Mouse (Mus musculus) intestine, embryonic 16.5 days (tissue): ENCODE results near the gene Scn11a. TPM values are rescaled to one million over a fixed set of nuclear protein-coding genes. Genes with fewer than 3 reads are reported as not detected.

Experiments used
- ATAC-seq: fragments of 200-750 bp; cut with Nextera tagmentation; 2 replicates; pipeline ENCODE4 v1.8.0; 2017; ENCODE audit warnings: moderate TSS enrichment, moderate library complexity
- H3K27ac ChIP-seq: fragments of 300-500 bp; sonication (generic); 2 replicates; pipeline ENCODE4 v1.5.1; 2014; ENCODE audit warnings: mild to moderate bottlenecking, low read length
- H3K27me3 ChIP-seq: fragments of 300-500 bp; sonication (generic); replicated peaks from 2 replicates; pipeline ENCODE4 v1.6.1; 2014; ENCODE audit warnings: low read length, control low read depth, mixed read lengths; ENCODE audit not compliant: control insufficient read depth, insufficient read depth
- H3K36me3 ChIP-seq: fragments of 300-500 bp; sonication (generic); 2 replicates; pipeline ENCODE4 v1.6.1; 2014; ENCODE audit warnings: low read length, control low read depth; ENCODE audit not compliant: control insufficient read depth, insufficient read depth
- H3K4me1 ChIP-seq: fragments of 300-500 bp; sonication (generic); 2 replicates; pipeline ENCODE4 v1.6.1; 2014; ENCODE audit warnings: low read length, control low read depth, mixed read lengths; ENCODE audit not compliant: control insufficient read depth, insufficient read depth
- H3K4me2 ChIP-seq: fragments of 300-500 bp; sonication (generic); 2 replicates; pipeline ENCODE4 v1.6.1; 2014; ENCODE audit warnings: low read depth, low read length, control low read depth
- H3K4me3 ChIP-seq: fragments of 300-500 bp; sonication (generic); 2 replicates; pipeline ENCODE4 v1.5.1; 2014; ENCODE audit warnings: mild to moderate bottlenecking, low read length
- H3K9ac ChIP-seq: fragments of 300-500 bp; sonication (generic); 2 replicates; pipeline ENCODE4 v1.6.1; 2014; ENCODE audit warnings: low read depth, low read length
- H3K9me3 ChIP-seq: fragments of 300-500 bp; sonication (generic); 2 replicates; pipeline ENCODE4 v1.6.1; 2016; ENCODE audit warnings: low read length, control low read depth; ENCODE audit not compliant: control insufficient read depth
- WGBS: fragments of 180-500 bp; shearing (Covaris S2); extraction: QIAGEN DNeasy Blood & Tissue Kit; methylation state at CpG from one replicate; pipeline ENCODE4 v1.1.7; 2014; 5-methylcytosine and 5-hydroxymethylcytosine counted together
- polyA plus RNA-seq: library from polyadenylated mRNA; unstranded; fragments of >200 nt; fragmentation: Nextera tagmentation; extraction: Ambion mirVana; gene quantifications from 2 replicates; pipeline ENCODE4 v1.2.1, GENCODE M21; 2015

The Scn11a gene
- polyA plus RNA-seq, 1 experiment from 2014 or later = not detected

GRCm38 (mm10) chr9:119842541-119843169, 17.4 kb upstream of the Scn11a start:
- H3K27me3 ChIP-seq = no peaks in the 10 kb centered on the region
- H3K4me3 ChIP-seq = no peak overlapping the region
- H3K4me2 ChIP-seq = no peak overlapping the region
- no peak for ATAC-seq
- H3K36me3 ChIP-seq = no peaks in the 10 kb centered on the region
- H3K27ac ChIP-seq = no peak overlapping the region
- no peaks in the 10 kb centered on the region for H3K9me3 ChIP-seq
- no peak overlapping the region for H3K9ac ChIP-seq
- peaks cover 4% of the 10 kb centered on the region for H3K4me1 ChIP-seq
- WGBS = 35% methylated on average over 4 of the region's 4 CpGs

DNA sequence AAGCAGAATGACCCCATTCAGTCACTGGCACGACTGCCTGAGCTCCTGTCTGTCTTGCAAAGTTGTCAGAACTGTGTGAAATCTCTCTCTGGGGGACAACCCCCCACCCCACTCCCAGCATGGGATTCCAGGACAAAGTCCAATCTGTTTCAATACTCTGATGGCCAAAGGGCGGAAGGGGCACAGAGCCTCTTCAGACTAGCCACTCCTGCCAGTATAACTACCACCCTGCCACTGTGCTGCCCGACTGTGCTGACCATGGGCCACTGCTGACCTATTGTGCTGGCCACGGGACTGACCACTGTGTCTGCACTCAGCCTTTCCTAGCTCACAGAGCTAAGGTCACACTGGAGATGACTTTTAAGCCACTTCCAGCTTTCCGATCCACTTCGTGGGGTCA, 16.8 kb upstream of the Scn11a start:
- Histone ChIP-seq H3K27me3 (no peaks in the 10 kb centered on the region), H3K4me3 (no peak overlapping the region), H3K9me3 (no peaks in the 10 kb centered on the region), H3K4me2 (no peak overlapping the region), H3K9ac (no peak overlapping the region), H3K36me3 (no peaks in the 10 kb centered on the region), H3K27ac (no peak overlapping the region), H3K4me1 (peaks cover 4% of the 10 kb centered on the region)
- no peak for ATAC-seq
- WGBS = 36% methylated on average over 6 of the region's 6 CpGs

DNA sequence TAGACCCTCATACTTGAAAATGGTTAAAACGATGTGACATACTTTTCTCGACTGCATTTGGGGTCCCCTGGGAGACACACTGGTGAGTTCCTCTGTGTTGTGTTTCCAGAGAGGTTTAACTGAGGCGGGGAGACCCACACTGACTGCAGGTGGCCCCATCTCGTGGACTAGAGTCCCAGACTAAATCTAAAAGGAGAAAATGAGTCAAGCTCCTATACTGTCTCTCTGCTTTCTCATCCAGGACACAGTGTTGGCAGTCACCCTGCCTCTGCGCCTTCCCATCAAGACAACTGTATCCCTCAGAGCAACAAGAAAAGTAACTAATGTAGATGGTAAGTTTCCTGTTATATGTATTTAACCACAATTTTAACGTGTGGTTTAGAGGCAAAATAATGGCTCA, 15.9 kb upstream of the Scn11a start:
- H3K4me3 ChIP-seq = no peak overlapping the region
- no peak overlapping the region for H3K9ac ChIP-seq
- WGBS = 77% methylated on average over 6 of the region's 6 CpGs
- peaks cover 4% of the 10 kb centered on the region for H3K4me1 ChIP-seq
- H3K27ac ChIP-seq = no peak overlapping the region
- ATAC-seq = no peak
- no peaks in the 10 kb centered on the region for H3K27me3 ChIP-seq
- H3K9me3 ChIP-seq = no peaks in the 10 kb centered on the region
- H3K36me3 ChIP-seq = no peaks in the 10 kb centered on the region
- no peak overlapping the region for H3K4me2 ChIP-seq

- no peak overlapping the region for H3K4me3 ChIP-seq
- H3K36me3 ChIP-seq = no peaks in the 10 kb centered on the region
- no peak overlapping the region for H3K9ac ChIP-seq
- H3K4me1 ChIP-seq = no peaks in the 10 kb centered on the region
- H3K9me3 ChIP-seq = no peaks in the 10 kb centered on the region
- WGBS = 51% methylated on average over 9 of the region's 9 CpGs
- no peak for ATAC-seq
- H3K27ac ChIP-seq = no peak overlapping the region
- H3K4me2 ChIP-seq = no peak overlapping the region
- no peaks in the 10 kb centered on the region for H3K27me3 ChIP-seq
Observed at GRCm38 (mm10) chr9:119835581-119836125, 10.4 kb upstream of the Scn11a start.

- 75% methylated on average over 2 of the region's 2 CpGs for WGBS
- Histone ChIP-seq H3K36me3 (no peaks in the 10 kb centered on the region), H3K4me1 (no peaks in the 10 kb centered on the region), H3K4me3 (no peak overlapping the region), H3K9ac (no peak overlapping the region), H3K9me3 (no peaks in the 10 kb centered on the region), H3K27ac (no peak overlapping the region), H3K4me2 (no peak overlapping the region), H3K27me3 (no peaks in the 10 kb centered on the region)
- no peak for ATAC-seq
Observed at GRCm38 (mm10) chr9:119831001-119831400, 5.7 kb upstream of the Scn11a start.

GRCm38 (mm10) chr9:119823722-119824121, 1.5 kb downstream of the Scn11a start:
- WGBS = 66% methylated on average over 9 of the region's 9 CpGs
- no peak overlapping the region for H3K27ac ChIP-seq
- no peak for ATAC-seq
- H3K9me3 ChIP-seq = no peaks in the 10 kb centered on the region
- no peak overlapping the region for H3K4me2 ChIP-seq
- no peaks in the 10 kb centered on the region for H3K4me1 ChIP-seq
- H3K36me3 ChIP-seq = no peaks in the 10 kb centered on the region
- no peaks in the 10 kb centered on the region for H3K27me3 ChIP-seq
- no peak overlapping the region for H3K4me3 ChIP-seq
- no peak overlapping the region for H3K9ac ChIP-seq

DNA sequence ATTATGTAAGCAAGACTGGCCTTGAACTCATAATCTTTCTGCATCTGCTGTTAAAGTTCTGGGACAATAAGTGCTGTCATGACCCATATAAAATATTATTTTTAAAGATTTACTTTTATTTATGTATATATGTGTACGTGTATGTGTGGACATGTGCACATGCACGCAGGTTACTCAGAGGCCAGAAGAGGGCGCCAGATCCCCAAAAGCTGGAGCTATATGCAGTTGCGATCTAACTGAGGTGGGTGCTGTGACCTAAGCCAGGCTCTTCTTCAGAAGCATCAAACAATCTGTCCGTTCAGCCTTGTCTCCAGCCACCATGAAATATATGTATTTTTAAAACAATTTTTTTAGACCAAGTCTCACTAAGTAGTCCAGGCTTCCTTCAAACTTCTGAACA, 11.6 kb downstream of the Scn11a start:
- Histone ChIP-seq H3K4me3 (no peak overlapping the region), H3K36me3 (no peaks in the 10 kb centered on the region), H3K9me3 (0 out of 2 replicates have a peak, but pooled peaks cover 4% of the 10 kb centered on the region), H3K27me3 (no peaks in the 10 kb centered on the region), H3K4me2 (no peak overlapping the region), H3K4me1 (no peaks in the 10 kb centered on the region), H3K9ac (no peak overlapping the region), H3K27ac (no peak overlapping the region)
- no peak for ATAC-seq
- WGBS = 93% methylated on average over 5 of the region's 5 CpGs

GRCm38 (mm10) chr9:119806491-119806890, 18.8 kb downstream of the Scn11a start:
- no peak overlapping the region for H3K27ac ChIP-seq
- no peak for ATAC-seq
- H3K27me3 ChIP-seq = no peaks in the 10 kb centered on the region
- H3K4me2 ChIP-seq = no peak overlapping the region
- WGBS = 81% methylated on average over 2 of the region's 2 CpGs
- H3K4me1 ChIP-seq = no peaks in the 10 kb centered on the region; the same call in 1 of the 2 replicates
- no peak overlapping the region for H3K4me3 ChIP-seq
- no peak overlapping the region for H3K9ac ChIP-seq
- H3K9me3 ChIP-seq = no peaks in the 10 kb centered on the region
- H3K36me3 ChIP-seq = no peaks in the 10 kb centered on the region

DNA sequence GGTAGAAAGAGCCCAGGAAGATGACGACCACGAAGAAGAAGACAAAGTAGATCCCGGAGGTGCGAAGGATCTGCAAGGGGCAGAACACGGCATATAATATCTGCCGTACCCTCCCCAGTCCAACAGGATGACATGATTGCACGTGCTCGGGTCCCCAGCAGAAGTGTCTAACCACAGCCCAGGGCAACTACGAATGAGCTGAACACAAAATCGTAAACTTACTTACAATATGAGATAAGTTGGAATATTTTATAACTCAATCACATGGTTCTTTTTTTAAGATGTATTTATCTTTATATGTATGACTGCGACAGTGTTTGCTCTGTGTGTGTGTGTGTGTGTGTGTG, 20.8 kb downstream of the Scn11a start:
- Histone ChIP-seq H3K27ac (no peak overlapping the region), H3K4me2 (no peak overlapping the region), H3K9me3 (no peaks in the 10 kb centered on the region), H3K4me3 (no peak overlapping the region), H3K36me3 (no peaks in the 10 kb centered on the region), H3K4me1 (no peaks in the 10 kb centered on the region; the same call in 1 of the 2 replicates), H3K27me3 (no peaks in the 10 kb centered on the region), H3K9ac (no peak overlapping the region)
- ATAC-seq = no peak
- 83% methylated on average over 11 of the region's 11 CpGs for WGBS
